Mouse (Mus musculus) adrenal gland, adult 8-10 months (tissue): Measurements from ENCODE around the gene Ccdc43. TPM values are rescaled to one million over a fixed set of nuclear protein-coding genes. Genes with fewer than 3 reads are reported as not detected.
"Not testable (repeated sequence)": the region's sequence is repeated elsewhere in the genome, so short reads cannot be mapped to it uniquely, and the experiment has no call there.

Experiments used
- DNase-seq: peaks from one replicate; pipeline ENCODE4 v3.0.0; 2022
- total RNA-seq, 4 experiments: library from RNA; stranded (reverse); gene quantifications; 2 replicates each; pipeline ENCODE4 v1.2.4; 2022

Gene Ccdc43
- 10 to 100 TPM; 26.5 to 30.5 (median 29.6) TPM for total RNA-seq

DNA sequence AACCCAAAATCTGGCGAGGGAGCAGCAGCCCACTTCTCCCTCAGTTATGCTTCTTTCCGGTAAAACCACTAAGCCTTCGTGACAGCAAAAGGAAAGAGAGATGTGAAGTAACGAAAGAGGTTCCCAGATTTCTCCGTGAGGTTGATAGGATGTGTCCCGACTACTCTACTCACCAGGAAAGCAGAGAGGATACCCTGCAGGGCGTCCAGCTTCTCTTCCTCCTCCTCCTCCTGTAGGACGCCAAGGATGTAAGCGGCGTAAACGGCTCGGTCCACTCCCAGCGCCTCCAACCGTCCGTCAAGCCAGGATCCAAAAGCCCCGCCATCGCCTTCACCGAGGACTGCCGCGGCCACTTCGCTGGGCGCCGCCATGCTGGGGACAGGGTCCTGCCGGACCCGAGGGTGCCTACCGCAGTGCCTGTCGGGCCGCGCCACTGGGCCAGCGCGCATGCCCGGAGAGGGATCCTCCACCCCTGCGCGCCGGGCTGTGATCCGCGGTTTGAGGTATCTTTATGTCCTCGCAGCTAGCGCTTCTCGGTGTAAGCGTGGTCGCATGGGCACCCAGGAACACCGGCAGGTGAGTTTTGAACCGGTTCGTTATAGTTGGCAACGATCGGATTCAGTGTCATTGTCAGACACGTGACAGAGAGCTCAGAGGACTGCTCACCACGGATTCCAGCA is at the start of gene Ccdc43:
TSS of gene Ccdc43 (minus strand) at position 445 of the 680 bp plus-strand sequence.
- DNase-seq: peak; percentile 74

DNA sequence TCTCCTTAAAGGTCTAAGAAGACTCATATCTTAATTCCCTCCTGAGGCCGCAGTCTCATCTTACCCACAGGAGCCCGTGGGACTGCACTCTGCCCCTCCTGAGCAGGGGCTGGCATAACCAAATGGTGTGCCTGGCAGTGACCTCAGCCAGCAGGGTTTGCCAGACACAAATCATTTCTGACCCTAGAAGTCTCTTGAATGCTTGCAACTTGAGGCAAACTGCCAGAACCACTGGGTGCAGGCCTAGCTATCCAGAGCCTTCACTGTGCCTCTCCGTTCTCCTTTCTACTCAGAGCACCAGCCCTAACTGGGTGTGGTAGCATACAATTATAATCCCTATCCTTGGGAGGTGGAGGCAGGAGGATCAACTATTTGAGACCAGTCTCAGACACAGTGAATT is 47.2 kb upstream of the Ccdc43 start:
- no peak for DNase-seq

DNA sequence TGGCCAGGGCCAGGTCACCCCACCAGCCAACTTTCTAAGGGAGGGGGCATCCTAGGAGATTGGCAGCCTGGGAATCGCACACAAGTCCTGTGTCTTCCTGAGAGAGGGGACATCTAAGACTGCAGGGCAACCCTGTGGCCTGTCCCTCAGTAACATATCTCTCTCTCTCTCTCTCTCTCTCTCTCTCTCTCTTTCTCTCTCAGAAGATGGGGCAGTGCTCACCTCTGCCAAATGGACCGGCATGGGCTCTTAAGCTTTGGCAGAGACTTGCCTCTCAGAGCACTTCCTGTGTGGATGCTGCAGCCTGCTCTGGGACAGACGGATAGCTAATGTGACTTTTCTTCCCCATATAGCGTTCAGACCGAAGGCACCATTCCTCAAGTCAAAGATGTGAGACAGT is 45.3 kb upstream of the Ccdc43 start:
- DNase-seq: no peak

- DNase-seq: no peak
These were observed 44.5 kb upstream of the Ccdc43 start for GRCm38 (mm10) chr11:102742066-102742465.

DNA sequence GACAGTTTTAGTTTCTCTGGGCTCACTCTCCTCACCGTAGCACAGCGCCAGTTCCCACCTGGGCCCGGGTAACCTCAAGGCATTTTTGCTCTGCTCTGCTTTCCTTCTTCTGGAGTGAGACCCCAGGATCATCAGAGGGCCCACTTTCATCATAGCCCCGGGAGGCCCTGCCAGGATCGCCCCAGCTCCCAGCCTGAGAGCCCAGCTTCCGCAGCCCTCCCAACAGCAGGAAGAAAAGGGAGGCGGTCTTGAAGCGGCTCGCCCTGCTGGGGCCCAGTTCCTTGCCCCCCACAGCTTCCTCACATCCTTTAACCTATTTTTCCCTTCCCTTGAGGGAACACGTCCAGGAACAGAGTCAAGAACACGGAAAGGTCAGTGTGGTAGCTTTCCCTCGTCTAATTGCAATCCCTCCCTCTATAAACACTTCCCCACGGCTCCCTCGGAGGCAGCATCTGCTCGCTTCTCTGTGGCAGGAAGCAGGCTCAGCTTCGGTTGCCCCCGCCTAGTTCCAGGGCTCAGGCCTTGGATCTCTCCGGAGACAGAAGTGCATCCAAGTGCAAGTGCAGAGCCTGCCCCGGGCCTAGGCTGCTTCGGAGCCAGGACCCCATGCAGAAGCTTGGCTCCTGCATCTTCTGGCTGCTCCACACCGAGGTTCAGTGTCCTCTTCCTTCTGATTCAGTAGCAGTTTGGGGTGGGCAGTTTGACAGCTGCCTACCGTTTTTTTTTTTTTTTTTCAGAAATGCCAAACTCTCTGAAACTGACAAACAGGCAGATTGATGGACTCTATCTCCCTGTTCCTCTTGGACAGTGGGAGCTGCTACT is 43.8 kb upstream of the Ccdc43 start:
- DNase-seq: no peak

- DNase-seq: no peak
These were observed 43.1 kb upstream of the Ccdc43 start for GRCm38 (mm10) chr11:102740634-102741033.

DNA sequence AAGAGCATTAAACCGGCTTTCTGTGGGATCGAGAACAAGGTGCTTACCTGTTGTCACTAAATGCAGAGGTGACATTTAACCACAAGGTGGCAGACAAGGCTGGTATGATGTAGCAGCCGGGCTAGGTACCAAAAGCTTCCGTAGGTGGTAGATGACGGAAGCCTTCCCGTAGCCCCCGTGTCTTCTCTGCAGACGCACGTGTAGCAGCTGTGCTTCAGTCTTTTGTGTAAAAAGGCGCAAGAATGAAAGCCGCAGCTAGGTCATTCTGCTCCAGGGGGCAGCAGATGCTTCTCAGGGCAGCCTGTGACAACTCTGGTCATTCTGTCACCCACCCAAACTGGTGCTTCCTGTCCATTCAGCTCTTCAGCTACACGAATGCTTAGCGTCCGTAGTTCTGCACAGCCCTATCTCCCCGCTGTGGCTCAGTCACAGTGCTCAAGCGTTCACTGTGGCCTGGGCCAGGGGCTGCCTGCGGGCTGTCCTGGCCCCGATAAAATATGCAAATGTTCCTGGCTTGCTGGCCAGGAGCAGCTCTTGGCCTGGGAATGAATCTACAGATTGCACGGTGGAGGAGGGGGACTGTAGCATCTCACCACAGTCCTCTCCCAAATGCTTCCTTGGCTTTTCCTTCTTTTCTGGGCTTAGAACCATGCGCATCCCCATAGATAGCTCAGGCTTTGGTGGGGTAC is 41.8 kb upstream of the Ccdc43 start:
- no peak for DNase-seq

- no peak for DNase-seq
These were observed 40.5 kb upstream of the Ccdc43 start for GRCm38 (mm10) chr11:102738046-102738445.

GRCm38 (mm10) chr11:102734961-102735360 is 37.4 kb upstream of the Ccdc43 start:
- DNase-seq: no peak

GRCm38 (mm10) chr11:102733146-102733545 is 35.6 kb upstream of the Ccdc43 start:
- DNase-seq: no peak

- DNase-seq: no peak
These were observed 33.8 kb upstream of the Ccdc43 start for GRCm38 (mm10) chr11:102731366-102731765.

GRCm38 (mm10) chr11:102729835-102730234 is 32.3 kb upstream of the Ccdc43 start:
- no peak for DNase-seq

GRCm38 (mm10) chr11:102728614-102729013 is 31.0 kb upstream of the Ccdc43 start:
- no peak for DNase-seq

DNA sequence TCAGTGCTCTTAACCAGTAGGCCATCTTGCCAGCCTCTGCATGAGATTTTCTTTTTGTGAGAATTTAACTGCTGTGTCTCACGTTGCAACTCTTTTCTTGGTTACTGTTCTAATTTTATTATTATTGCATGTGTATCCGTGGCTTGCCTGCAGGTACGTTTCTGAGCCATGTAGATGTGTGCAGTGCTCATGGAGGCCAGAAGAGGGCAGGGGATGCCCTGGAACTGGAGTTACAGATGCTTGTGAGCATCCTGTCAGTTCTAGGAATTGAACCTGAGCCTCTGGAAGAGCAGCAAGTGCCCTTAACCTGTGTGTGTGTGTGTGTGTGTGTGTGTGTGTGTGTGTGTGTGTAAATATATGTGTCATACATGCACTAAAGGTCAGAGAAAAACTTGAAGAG is 28.0 kb upstream of the Ccdc43 start:
- no peak for DNase-seq

DNA sequence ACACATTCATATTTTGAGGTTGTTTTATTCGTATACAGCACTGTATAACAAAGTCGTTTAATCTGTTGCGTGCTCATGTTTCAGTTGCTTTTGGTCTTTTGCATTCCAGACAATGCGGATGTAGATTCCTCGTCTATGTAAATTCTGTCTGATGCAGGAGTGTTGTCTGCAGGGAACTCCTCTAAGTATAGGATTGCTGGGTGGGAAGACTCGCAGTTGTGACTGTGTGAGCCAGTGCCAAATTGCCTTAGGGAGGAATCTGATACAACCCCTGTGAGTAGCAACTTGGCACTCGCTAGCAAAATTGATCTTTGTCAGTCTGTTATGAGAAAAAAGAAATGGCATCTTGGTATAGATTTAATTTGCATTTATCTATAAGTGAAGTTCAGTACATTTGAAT is 18.6 kb upstream of the Ccdc43 start:
- DNase-seq: no peak

DNA sequence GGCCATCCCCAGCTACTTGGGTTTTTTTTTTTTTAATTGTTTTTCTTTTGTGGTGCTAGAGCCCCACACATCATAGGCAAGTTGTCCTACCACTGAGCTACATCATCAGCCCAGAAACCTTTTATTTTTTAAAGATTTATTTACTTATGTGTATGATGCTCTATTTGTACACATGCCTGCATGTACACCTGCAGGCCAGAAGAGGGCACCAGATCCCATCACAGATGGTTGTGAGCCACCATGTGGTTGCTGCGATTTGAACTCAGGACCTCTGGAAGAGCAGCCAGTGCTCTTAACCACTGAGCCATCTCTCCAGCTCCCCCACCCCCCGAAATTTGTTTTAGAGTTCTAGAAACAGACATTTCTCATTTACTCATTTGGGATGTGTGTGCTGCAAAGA is 17.0 kb upstream of the Ccdc43 start:
- DNase-seq: not testable (repeated sequence)

GRCm38 (mm10) chr11:102712411-102712810 is 14.8 kb upstream of the Ccdc43 start:
- DNase-seq: no peak

DNA sequence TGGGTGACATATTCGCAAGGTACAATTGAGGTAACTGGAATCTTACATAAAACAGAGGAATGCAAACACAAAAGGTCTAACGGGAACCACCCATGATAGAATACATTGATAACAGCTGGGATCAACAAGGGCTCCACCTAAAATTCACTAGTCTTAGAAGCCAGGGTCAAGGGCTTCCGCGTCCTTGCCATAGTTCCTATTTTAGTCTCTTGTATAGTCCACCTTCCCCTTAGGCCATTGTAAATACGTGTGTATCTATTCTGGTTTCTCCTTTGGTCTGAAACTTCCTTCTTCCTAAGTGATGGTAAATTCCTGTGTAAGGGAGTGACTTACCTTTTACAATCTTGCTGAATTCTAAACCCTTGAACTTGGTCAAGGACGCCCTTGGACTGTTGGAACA is 4.6 kb upstream of the Ccdc43 start:
- DNase-seq: not testable (repeated sequence)

DNA sequence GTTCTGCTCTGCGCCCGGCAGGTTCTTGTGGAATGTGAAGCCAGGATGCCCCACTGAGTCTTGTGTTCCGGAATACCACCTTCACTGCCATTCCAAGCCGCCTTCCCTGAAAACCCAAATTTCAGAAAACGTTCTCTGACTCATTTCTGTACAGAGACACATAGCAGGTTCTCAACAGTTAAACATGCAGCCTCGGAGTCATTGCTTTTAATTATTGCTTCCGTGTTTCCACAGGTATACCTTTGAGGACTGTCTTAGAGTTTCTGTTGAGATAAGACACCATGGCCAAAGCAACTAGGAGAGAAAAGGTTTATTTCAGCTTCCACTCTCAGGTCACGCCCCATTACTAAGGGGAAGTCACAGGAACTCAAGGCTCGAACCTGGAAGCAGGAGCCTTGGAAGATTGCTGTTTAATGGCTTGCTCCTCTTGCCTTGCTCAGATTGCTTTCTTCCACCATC is 465 bp upstream of the Ccdc43 start:
- DNase-seq: no peak

DNA sequence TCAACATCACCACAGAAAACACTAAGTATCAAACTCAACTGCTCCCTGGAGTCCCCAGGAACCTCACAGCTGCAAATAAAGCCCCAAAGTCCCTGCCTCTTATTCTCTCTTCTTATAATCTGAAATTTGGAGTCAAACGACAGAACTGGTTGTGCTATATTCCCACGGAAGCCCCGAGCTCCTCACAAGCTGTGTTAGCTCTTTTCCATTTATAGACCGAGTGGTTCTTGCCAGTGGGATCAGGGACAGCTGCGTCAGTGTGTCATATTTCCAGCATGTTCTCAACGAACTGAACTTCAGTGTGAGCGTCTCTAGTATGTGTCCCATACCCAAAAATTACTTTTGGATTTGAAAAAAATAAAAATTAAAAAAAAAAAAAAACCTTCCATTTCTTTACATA is 2.3 kb downstream of the Ccdc43 start:
- no peak for DNase-seq

- DNase-seq: peak; percentile 26
These were observed 7.4 kb downstream of the Ccdc43 start for GRCm38 (mm10) chr11:102690162-102690561.

- DNase-seq: no peak
These were observed 31.7 kb downstream of the Ccdc43 start for GRCm38 (mm10) chr11:102665637-102666435.
